Comparison of ENCODE assay signal across 7 mouse cellular contexts in genomic region chr11:94127966-94128365, GRCm38 (mm10).
DNase-seq lines count a peak whose midpoint lies in the region; ATAC-seq lines count a peak whose summit lies in the region.

No protein-coding gene starts in this region.

- no peak overlapping the region for H3K4me2 ChIP-seq in forebrain, embryonic 14.5 days (ENCODE audit: low read length)
- no peak overlapping the region for H3K4me2 ChIP-seq in hindbrain, embryonic 11.5 days (replicated peaks; ENCODE audit: low read depth, low read length)

- no peak overlapping the region for H3K27ac ChIP-seq in forebrain, embryonic 14.5 days (ENCODE audit: low read depth, low read length)
- no peak overlapping the region for H3K27ac ChIP-seq in hindbrain, embryonic 11.5 days (ENCODE audit: low read depth, low read length)

- DNase-seq in Muller cell, postnatal 12 days (ENCODE audit: inconsistent ontology term), result peak; percentile 75
- DNase-seq in forebrain, embryonic 14.5 days (ENCODE audit: low spot score), result peak; percentile 90
- DNase-seq in hindbrain, embryonic 11.5 days (ENCODE audit: low spot score), result peak; percentile 90
- peak; percentile 81 for DNase-seq in layer of hippocampus, adult 9-10 months (ENCODE audit: low spot score)
- DNase-seq in lung, postnatal 14 days, result peak; percentile 89
- DNase-seq in right cerebral cortex, adult 2 months (ENCODE audit: low spot score in 2 of 2), result peak; percentile 86 to 94

- H3K4me3 ChIP-seq in forebrain, embryonic 14.5 days (ENCODE audit: low read depth, low read length), result no peak overlapping the region
- no peak overlapping the region for H3K4me3 ChIP-seq in hindbrain, embryonic 11.5 days (ENCODE audit: low read depth, low read length)

- peaks cover 6% of the 10 kb centered on the region; the same call in 1 of the 2 replicates for H3K4me1 ChIP-seq in forebrain, embryonic 14.5 days (ENCODE audit: control insufficient read depth, insufficient read depth, low read length)
- H3K4me1 ChIP-seq in hindbrain, embryonic 11.5 days (replicated peaks; ENCODE audit: control insufficient read depth, insufficient read depth, low read length), result no peaks in the 10 kb centered on the region

- H3K27me3 ChIP-seq in forebrain, embryonic 14.5 days (replicated peaks; ENCODE audit: control insufficient read depth, insufficient read depth, low read length), result no peaks in the 10 kb centered on the region
- H3K27me3 ChIP-seq in hindbrain, embryonic 11.5 days (ENCODE audit: control insufficient read depth, insufficient read depth, low read length), result no peaks in the 10 kb centered on the region

- H3K9me3 ChIP-seq in forebrain, embryonic 14.5 days (replicated peaks; ENCODE audit: control insufficient read depth, low read length), result no peaks in the 10 kb centered on the region
- no peaks in the 10 kb centered on the region for H3K9me3 ChIP-seq in hindbrain, embryonic 11.5 days (ENCODE audit: control insufficient read depth, low read length)

- peak; percentile 78 for ATAC-seq in cerebellum, adult (ENCODE audit: insufficient number of reproducible peaks, low FRiP score, low TSS enrichment)
- ATAC-seq in forebrain, embryonic 14.5 days, result peak; percentile 84
- ATAC-seq in hindbrain, embryonic 11.5 days (ENCODE audit: low FRiP score), result peak; percentile 71

- 43% methylated on average over 5 of the region's 5 CpGs for WGBS in forebrain, embryonic 14.5 days
- 47% methylated on average over 5 of the region's 5 CpGs for WGBS in hindbrain, embryonic 11.5 days

- peaks cover 38% of the 10 kb centered on the region for H3K36me3 ChIP-seq in forebrain, embryonic 14.5 days (ENCODE audit: control insufficient read depth, insufficient read depth, low read length)
- H3K36me3 ChIP-seq in hindbrain, embryonic 11.5 days (ENCODE audit: control insufficient read depth, insufficient read depth, low read length), result no peaks in the 10 kb centered on the region; the same call in 1 of the 2 replicates

- H3K9ac ChIP-seq in forebrain, embryonic 14.5 days (ENCODE audit: low read length), result no peak overlapping the region
- H3K9ac ChIP-seq in hindbrain, embryonic 11.5 days (ENCODE audit: low read depth, low read length), result no peak overlapping the region
